29 mouse cellular contexts compared by ENCODE assay signal in the genomic region with DNA sequence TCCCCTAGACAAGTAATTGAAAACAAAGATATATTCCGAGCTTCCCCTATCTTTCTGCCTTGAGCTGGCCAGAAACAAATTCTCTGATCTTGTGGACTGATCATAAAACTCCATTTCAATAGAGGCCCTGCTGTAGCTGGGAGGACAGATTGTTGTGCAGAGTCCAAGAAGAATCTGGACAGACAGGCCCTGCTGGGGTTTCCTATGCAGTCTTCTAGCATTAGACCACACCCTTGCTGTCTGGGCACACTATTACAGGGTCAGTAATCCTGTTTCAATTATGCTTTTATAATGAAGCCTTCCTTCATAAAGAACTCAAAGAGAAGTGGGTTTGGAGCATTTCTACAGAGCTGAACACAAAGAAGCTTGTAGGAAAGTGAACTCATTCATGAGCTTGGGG. TPM values are rescaled to one million over a fixed set of nuclear protein-coding genes. Genes with fewer than 3 reads are reported as not detected.
DNase-seq lines count a peak whose midpoint lies in the region; ATAC-seq lines count a peak whose summit lies in the region.
"Had no signal": no experiment of that assay in that cellular context is flagged by ENCODE, and none has a peak within 500 bp of the region (broad histone marks: within the 10 kb centered on the region; RNA-seq: fewer than 3 reads in every experiment).

No protein-coding gene starts in this region.

- H3K9me3 ChIP-seq in forebrain, embryonic 11.5 days (ENCODE audit: control insufficient read depth, low read length), result no peaks in the 10 kb centered on the region
- H3K9me3 ChIP-seq in forebrain, embryonic 16.5 days (ENCODE audit: control insufficient read depth, low read length), result peaks cover 2% of the 10 kb centered on the region; the same call in 1 of the 2 replicates
- H3K9me3 ChIP-seq in midbrain, embryonic 12.5 days, result no peaks in the 10 kb centered on the region
- no peaks in the 10 kb centered on the region for H3K9me3 ChIP-seq in midbrain, embryonic 14.5 days (ENCODE audit: control insufficient read depth, low read length)
- no peaks in the 10 kb centered on the region for H3K9me3 ChIP-seq in intestine, embryonic 16.5 days (ENCODE audit: control insufficient read depth, low read length)
- H3K9me3 ChIP-seq: liver, embryonic 15.5 days; lung, embryonic 15.5 days; midbrain, embryonic 15.5 days; neural tube, embryonic 12.5 days had no signal

- H3K27ac ChIP-seq in forebrain, embryonic 11.5 days (ENCODE audit: low read depth, low read length), result peak overlapping the region; percentile 31; the same call in 1 of the 2 replicates
- H3K27ac ChIP-seq in forebrain, embryonic 16.5 days (ENCODE audit: low read length), result no peak overlapping the region
- H3K27ac ChIP-seq in midbrain, embryonic 12.5 days (replicated peaks), result 0 out of 2 replicates have a peak overlapping the region, but pooled peaks have one; percentile 4
- H3K27ac ChIP-seq in midbrain, embryonic 14.5 days (replicated peaks; ENCODE audit: low read depth, low read length), result no peak overlapping the region
- peak overlapping the region; percentile 47; the same call in 1 of the 2 replicates for H3K27ac ChIP-seq in intestine, embryonic 16.5 days (ENCODE audit: low read length)
- H3K27ac ChIP-seq: kidney, postnatal 0 days; left cerebral cortex, adult 2 months; liver, embryonic 15.5 days; lung, embryonic 15.5 days; midbrain, embryonic 15.5 days; neural tube, embryonic 12.5 days had no signal

- no peaks in the 10 kb centered on the region for H3K27me3 ChIP-seq in forebrain, embryonic 11.5 days (ENCODE audit: control insufficient read depth, insufficient read depth, low read length)
- no peaks in the 10 kb centered on the region for H3K27me3 ChIP-seq in forebrain, embryonic 16.5 days (replicated peaks; ENCODE audit: control insufficient read depth, insufficient read depth, low read length)
- no peaks in the 10 kb centered on the region for H3K27me3 ChIP-seq in midbrain, embryonic 12.5 days
- no peaks in the 10 kb centered on the region for H3K27me3 ChIP-seq in midbrain, embryonic 14.5 days (ENCODE audit: control insufficient read depth, insufficient read depth, low read length)
- H3K27me3 ChIP-seq in intestine, embryonic 16.5 days (replicated peaks; ENCODE audit: control insufficient read depth, insufficient read depth, low read length), result no peaks in the 10 kb centered on the region
- H3K27me3 ChIP-seq: liver, embryonic 15.5 days; lung, embryonic 15.5 days; megakaryocyte, embryonic 14.5 days; midbrain, embryonic 15.5 days; neural tube, embryonic 12.5 days had no signal

- H3K4me2 ChIP-seq in forebrain, embryonic 11.5 days (ENCODE audit: low read depth, low read length, severe bottlenecking), result no peak overlapping the region
- no peak overlapping the region for H3K4me2 ChIP-seq in forebrain, embryonic 16.5 days (ENCODE audit: low read length)
- H3K4me2 ChIP-seq in midbrain, embryonic 12.5 days (replicated peaks), result no peak overlapping the region
- no peak overlapping the region for H3K4me2 ChIP-seq in midbrain, embryonic 14.5 days (ENCODE audit: low read length)
- H3K4me2 ChIP-seq in intestine, embryonic 16.5 days (ENCODE audit: low read depth, low read length), result no peak overlapping the region
- H3K4me2 ChIP-seq: liver, embryonic 15.5 days; lung, embryonic 15.5 days; midbrain, embryonic 15.5 days; neural tube, embryonic 12.5 days had no signal

- H3K4me3 ChIP-seq in forebrain, embryonic 11.5 days (ENCODE audit: low read depth, low read length), result no peak overlapping the region
- no peak overlapping the region for H3K4me3 ChIP-seq in forebrain, embryonic 16.5 days (replicated peaks; ENCODE audit: low read length)
- no peak overlapping the region for H3K4me3 ChIP-seq in midbrain, embryonic 12.5 days
- H3K4me3 ChIP-seq in midbrain, embryonic 14.5 days (replicated peaks; ENCODE audit: low read depth, low read length), result no peak overlapping the region
- no peak overlapping the region for H3K4me3 ChIP-seq in intestine, embryonic 16.5 days (ENCODE audit: low read length)
- H3K4me3 ChIP-seq: left cerebral cortex, adult 2 months; liver, embryonic 15.5 days; lung, embryonic 15.5 days; megakaryocyte, embryonic 14.5 days; midbrain, embryonic 15.5 days; neural tube, embryonic 12.5 days had no signal

- no peak overlapping the region; the same call in 1 of the 2 replicates for H3K9ac ChIP-seq in forebrain, embryonic 11.5 days (ENCODE audit: low read length)
- no peak overlapping the region for H3K9ac ChIP-seq in forebrain, embryonic 16.5 days (replicated peaks; ENCODE audit: low read depth, low read length)
- no peak overlapping the region for H3K9ac ChIP-seq in midbrain, embryonic 12.5 days (replicated peaks)
- H3K9ac ChIP-seq in midbrain, embryonic 14.5 days (replicated peaks; ENCODE audit: low read length), result no peak overlapping the region
- no peak overlapping the region for H3K9ac ChIP-seq in intestine, embryonic 16.5 days (ENCODE audit: low read depth, low read length)
- H3K9ac ChIP-seq: liver, embryonic 15.5 days; lung, embryonic 15.5 days; midbrain, embryonic 15.5 days; neural tube, embryonic 12.5 days had no signal

- WGBS in forebrain, embryonic 11.5 days, result 74% methylated on average over 1 of the region's 1 CpGs
- WGBS in forebrain, embryonic 16.5 days, result 26% methylated on average over 1 of the region's 1 CpGs
- WGBS in midbrain, embryonic 12.5 days, result 71% methylated on average over 1 of the region's 1 CpGs
- WGBS in midbrain, embryonic 14.5 days, result 82% methylated on average over 1 of the region's 1 CpGs
- 63% methylated on average over 1 of the region's 1 CpGs for WGBS in intestine, embryonic 16.5 days

- H3K36me3 ChIP-seq in forebrain, embryonic 11.5 days (ENCODE audit: control insufficient read depth, insufficient read depth, low read length), result no peaks in the 10 kb centered on the region
- no peaks in the 10 kb centered on the region; the same call in 1 of the 2 replicates for H3K36me3 ChIP-seq in forebrain, embryonic 16.5 days (ENCODE audit: control insufficient read depth, insufficient read depth)
- peaks cover 25% of the 10 kb centered on the region for H3K36me3 ChIP-seq in midbrain, embryonic 12.5 days
- peaks cover 13% of the 10 kb centered on the region for H3K36me3 ChIP-seq in midbrain, embryonic 14.5 days (ENCODE audit: control insufficient read depth, insufficient read depth, low read length)
- H3K36me3 ChIP-seq in intestine, embryonic 16.5 days (ENCODE audit: control insufficient read depth, insufficient read depth, low read length), result no peaks in the 10 kb centered on the region
- H3K36me3 ChIP-seq: midbrain, embryonic 15.5 days had no signal

- ATAC-seq in forebrain, embryonic 11.5 days (replicated peaks; ENCODE audit: low FRiP score), result no peak
- ATAC-seq in forebrain, embryonic 16.5 days, result no peak
- no peak for ATAC-seq in midbrain, embryonic 12.5 days (ENCODE audit: low FRiP score, low read depth)
- ATAC-seq in midbrain, embryonic 14.5 days (ENCODE audit: low FRiP score, low TSS enrichment), result no peak
- ATAC-seq in intestine, embryonic 16.5 days, result peak; percentile 96
- ATAC-seq: CD4-positive, CD25-positive, alpha-beta regulatory T cell, adult 4 months; hindbrain, embryonic 16.5 days; midbrain, embryonic 15.5 days had no signal

- H3K4me1 ChIP-seq in forebrain, embryonic 11.5 days (replicated peaks; ENCODE audit: control insufficient read depth, insufficient read depth, low read length), result peaks cover 8% of the 10 kb centered on the region; the same call in 1 of the 2 replicates
- peaks cover 22% of the 10 kb centered on the region for H3K4me1 ChIP-seq in forebrain, embryonic 16.5 days (replicated peaks; ENCODE audit: control insufficient read depth, insufficient read depth, low read length)
- peaks cover 8% of the 10 kb centered on the region for H3K4me1 ChIP-seq in midbrain, embryonic 12.5 days
- H3K4me1 ChIP-seq in midbrain, embryonic 14.5 days (ENCODE audit: control insufficient read depth, insufficient read depth, low read length), result no peaks in the 10 kb centered on the region
- peaks cover 5% of the 10 kb centered on the region; the same call in 1 of the 2 replicates for H3K4me1 ChIP-seq in intestine, embryonic 16.5 days (ENCODE audit: control insufficient read depth, insufficient read depth, low read length)
- H3K4me1 ChIP-seq: liver, embryonic 15.5 days; neural tube, embryonic 12.5 days had no signal

- DNase-seq in forebrain, embryonic 11.5 days (ENCODE audit: low spot score), result no peak
- DNase-seq in midbrain, embryonic 14.5 days, result no peak
- DNase-seq in embryo, embryonic 9.5 days (ENCODE audit: extremely low spot score), result no peak
- DNase-seq in layer of hippocampus, postnatal 25 days (ENCODE audit: extremely low spot score in 1 of 2, low spot score in 1 of 2), result no peak
- DNase-seq: cerebellum, adult 18-20 months; cerebellum, postnatal 25 days; kidney, adult 18-20 months; layer of hippocampus, adult 9-11 months; liver; lung, postnatal 36 days; right cerebral cortex, postnatal 25 days; spleen, adult 18-20 months; thymus, adult 2 months had no signal

RNA-seq across cellular contexts. Expression of gene Paip2b, which starts 12.5 kb away (rescaled TPM):
- polyA plus RNA-seq in forebrain, embryonic 11.5 days (2014; fragmentation: Nextera tagmentation; extraction: Ambion mirVana), result 24.8 and 27.5 TPM in 2 replicates
- polyA plus RNA-seq in forebrain, embryonic 16.5 days (2015; fragmentation: Nextera tagmentation; extraction: Ambion mirVana), result 33.9 and 50.2 TPM in 2 replicates
- polyA plus RNA-seq in midbrain, embryonic 12.5 days (2016; fragmentation: Nextera tagmentation; extraction: Ambion mirVana), result 21.8 and 22.2 TPM in 2 replicates
- 25.7 and 35.4 TPM in 2 replicates for polyA plus RNA-seq in midbrain, embryonic 14.5 days (2014; fragmentation: Nextera tagmentation; extraction: Ambion mirVana)
- polyA plus RNA-seq in intestine, embryonic 16.5 days (2015; fragmentation: Nextera tagmentation; extraction: Ambion mirVana), result 12.7 and 13.4 TPM in 2 replicates
- total RNA-seq in layer of hippocampus, postnatal 25 days (2021), result 10 to 100 TPM; 41.1 to 45.5 TPM

RNA-seq across cellular contexts. Expression of gene Nagk, which starts 24.2 kb away (rescaled TPM):
- 36.0 and 37.4 TPM in 2 replicates for polyA plus RNA-seq in forebrain, embryonic 11.5 days (2014; fragmentation: Nextera tagmentation; extraction: Ambion mirVana)
- polyA plus RNA-seq in forebrain, embryonic 16.5 days (2015; fragmentation: Nextera tagmentation; extraction: Ambion mirVana), result 97.5 and 123 TPM in 2 replicates
- polyA plus RNA-seq in midbrain, embryonic 12.5 days (2016; fragmentation: Nextera tagmentation; extraction: Ambion mirVana), result 53.6 and 54.9 TPM in 2 replicates
- polyA plus RNA-seq in midbrain, embryonic 14.5 days (2014; fragmentation: Nextera tagmentation; extraction: Ambion mirVana), result 85.8 and 100 TPM in 2 replicates
- 128 and 140 TPM in 2 replicates for polyA plus RNA-seq in intestine, embryonic 16.5 days (2015; fragmentation: Nextera tagmentation; extraction: Ambion mirVana)
- total RNA-seq in layer of hippocampus, postnatal 25 days (2021), result 10 to 100 TPM; 45.1 to 45.9 TPM

RNA-seq across cellular contexts. Expression of gene Tex261, which starts 43.4 kb away (rescaled TPM):
- polyA plus RNA-seq in forebrain, embryonic 11.5 days (2014; fragmentation: Nextera tagmentation; extraction: Ambion mirVana), result 61.1 and 68.0 TPM in 2 replicates
- 63.1 and 79.0 TPM in 2 replicates for polyA plus RNA-seq in forebrain, embryonic 16.5 days (2015; fragmentation: Nextera tagmentation; extraction: Ambion mirVana)
- polyA plus RNA-seq in midbrain, embryonic 12.5 days (2016; fragmentation: Nextera tagmentation; extraction: Ambion mirVana), result 67.9 and 70.1 TPM in 2 replicates
- 59.0 and 62.3 TPM in 2 replicates for polyA plus RNA-seq in midbrain, embryonic 14.5 days (2014; fragmentation: Nextera tagmentation; extraction: Ambion mirVana)
- polyA plus RNA-seq in intestine, embryonic 16.5 days (2015; fragmentation: Nextera tagmentation; extraction: Ambion mirVana), result 83.3 and 88.5 TPM in 2 replicates
- 10 to 100 TPM; 50.3 to 59.0 TPM for total RNA-seq in layer of hippocampus, postnatal 25 days (2021)

RNA-seq across cellular contexts. Expression of gene Zfp638, which starts 47.9 kb away (rescaled TPM):
- polyA plus RNA-seq in forebrain, embryonic 11.5 days (2014; fragmentation: Nextera tagmentation; extraction: Ambion mirVana), result 97.5 and 108 TPM in 2 replicates
- 90.8 and 99.0 TPM in 2 replicates for polyA plus RNA-seq in forebrain, embryonic 16.5 days (2015; fragmentation: Nextera tagmentation; extraction: Ambion mirVana)
- polyA plus RNA-seq in midbrain, embryonic 12.5 days (2016; fragmentation: Nextera tagmentation; extraction: Ambion mirVana), result 102 and 110 TPM in 2 replicates
- polyA plus RNA-seq in midbrain, embryonic 14.5 days (2014; fragmentation: Nextera tagmentation; extraction: Ambion mirVana), result 108 and 110 TPM in 2 replicates
- polyA plus RNA-seq in intestine, embryonic 16.5 days (2015; fragmentation: Nextera tagmentation; extraction: Ambion mirVana), result 34.4 and 34.7 TPM in 2 replicates
- 100 to 1,000 TPM; 123 to 138 TPM for total RNA-seq in layer of hippocampus, postnatal 25 days (2021)

RNA-seq across cellular contexts. Expression of gene Ankrd53, which starts 56.6 kb away (rescaled TPM):
- polyA plus RNA-seq in forebrain, embryonic 11.5 days (2014; fragmentation: Nextera tagmentation; extraction: Ambion mirVana), result 0.25 TPM in 1 of 2 replicates, not detected in the other
- 0.18 TPM in 1 of 2 replicates, not detected in the other for polyA plus RNA-seq in forebrain, embryonic 16.5 days (2015; fragmentation: Nextera tagmentation; extraction: Ambion mirVana)
- polyA plus RNA-seq in midbrain, embryonic 12.5 days (2016; fragmentation: Nextera tagmentation; extraction: Ambion mirVana), result 0.30 TPM in 1 of 2 replicates, not detected in the other
- polyA plus RNA-seq in midbrain, embryonic 14.5 days (2014; fragmentation: Nextera tagmentation; extraction: Ambion mirVana), result 0.19 and 0.37 TPM in 2 replicates
- not detected in 2 replicates for polyA plus RNA-seq in intestine, embryonic 16.5 days (2015; fragmentation: Nextera tagmentation; extraction: Ambion mirVana)
- not detected for total RNA-seq in layer of hippocampus, postnatal 25 days (2021)
- total RNA-seq: gastrocnemius, postnatal 4 days; hematopoietic stem cell, adult 5-6 weeks; left cerebral cortex, adult 2 months; left cerebral cortex, postnatal 36 days had no signal
- polyA plus RNA-seq: CD4-positive, CD25-positive, alpha-beta regulatory T cell, adult 4 months; hindbrain, embryonic 16.5 days; large intestine, adult 2 months; liver, embryonic 15.5 days; lung, embryonic 15.5 days had no signal

Comparison
In these comparisons a context has a peak if more than half of its experiments do, and no peak if none do; other contexts are left out.
1. H3K27ac ChIP-seq: peak in forebrain, embryonic 11.5 days (single experiment), midbrain, embryonic 12.5 days (single experiment) and intestine, embryonic 16.5 days (single experiment); none in forebrain, embryonic 16.5 days (single experiment) and midbrain, embryonic 14.5 days (single experiment).